Mouse (Mus musculus) fat pad, adult 2 months (tissue): ENCODE measurements at regions not wholly inside any gene's neighbourhood (a gene's known extent, or its start where the extent isn't known, plus 50 kb on each side); places are given as distances from the start of the nearest gene placed in this dataset.

Experiments
- DNase-seq: peaks from one replicate; pipeline ENCODE4 v3.0.0-alpha.2; 2011; ENCODE audit warnings: low read depth, low spot score; ENCODE audit errors: extremely low read depth

- DNase-seq, result no peak
Measured at GRCm38 (mm10) chr11:18067676-18068075, 114.0 kb upstream of the Etaa1 start.

- DNase-seq, result peak; percentile 95
Measured at GRCm38 (mm10) chr11:18041589-18041988, 87.9 kb upstream of the Etaa1 start.

GRCm38 (mm10) chr11:18031049-18031448 lies 77.4 kb upstream of the Etaa1 start:
- no peak for DNase-seq

- DNase-seq, result no peak
Measured at GRCm38 (mm10) chr11:18022065-18022464, 68.4 kb upstream of the Etaa1 start.

GRCm38 (mm10) chr11:18015239-18015638 lies 61.6 kb upstream of the Etaa1 start:
- DNase-seq, result no peak

GRCm38 (mm10) chr11:18014610-18015009 lies 60.9 kb upstream of the Etaa1 start:
- DNase-seq, result no peak

GRCm38 (mm10) chr11:18012085-18012484 lies 58.4 kb upstream of the Etaa1 start:
- no peak for DNase-seq

- no peak for DNase-seq
Measured at GRCm38 (mm10) chr11:18011101-18011733, 57.5 kb upstream of the Etaa1 start.

GRCm38 (mm10) chr11:18008140-18008539 lies 54.5 kb upstream of the Etaa1 start:
- peak; percentile 78 for DNase-seq
